Mouse (Mus musculus): ENCODE results near the gene Rab36. TPM values are rescaled to one million over a fixed set of nuclear protein-coding genes. Genes with fewer than 3 reads are reported as not detected.
"Not testable (repeated sequence)": the region's sequence is repeated elsewhere in the genome, so short reads cannot be mapped to it uniquely, and the experiment has no call there.

Rab36 gene
- polyA plus RNA-seq, 1 experiment from 2014 or later: 13.7 TPM

DNA sequence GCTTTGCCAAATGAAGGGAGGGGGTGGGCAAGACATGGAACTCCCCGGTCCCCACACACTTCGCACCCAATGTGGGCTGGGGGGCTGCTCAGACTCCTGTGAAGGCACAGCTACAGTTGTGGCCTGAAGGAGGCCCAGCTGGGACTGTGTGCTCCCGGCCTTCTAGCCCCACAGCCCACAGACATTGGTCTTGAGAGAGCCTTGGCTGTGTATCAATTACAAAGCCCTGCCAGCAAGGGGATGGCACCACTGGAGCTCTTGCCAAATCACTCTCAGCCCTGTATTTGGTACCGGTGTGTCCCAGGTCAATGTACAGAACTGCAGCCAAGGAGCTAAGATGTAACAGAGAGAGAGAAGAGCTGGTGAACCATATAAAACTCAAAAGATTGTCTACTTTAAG lies 20.4 kb upstream of the Rab36 start:
- Histone ChIP-seq H3K4me1 (0 out of 2 replicates have a peak, but pooled peaks cover 6% of the 10 kb centered on the region), H3K4me2 (replicated peaks) (no peak overlapping the region), H3K27me3 (no peaks in the 10 kb centered on the region), H3K9ac (replicated peaks) (no peak overlapping the region), H3K27ac (replicated peaks) (no peak overlapping the region), H3K4me3 (no peak overlapping the region), H3K36me3 (no peaks in the 10 kb centered on the region), H3K9me3 (no peaks in the 10 kb centered on the region)
- 65% methylated on average over 4 of the region's 4 CpGs for WGBS
- no peak for ATAC-seq (replicated peaks)

DNA sequence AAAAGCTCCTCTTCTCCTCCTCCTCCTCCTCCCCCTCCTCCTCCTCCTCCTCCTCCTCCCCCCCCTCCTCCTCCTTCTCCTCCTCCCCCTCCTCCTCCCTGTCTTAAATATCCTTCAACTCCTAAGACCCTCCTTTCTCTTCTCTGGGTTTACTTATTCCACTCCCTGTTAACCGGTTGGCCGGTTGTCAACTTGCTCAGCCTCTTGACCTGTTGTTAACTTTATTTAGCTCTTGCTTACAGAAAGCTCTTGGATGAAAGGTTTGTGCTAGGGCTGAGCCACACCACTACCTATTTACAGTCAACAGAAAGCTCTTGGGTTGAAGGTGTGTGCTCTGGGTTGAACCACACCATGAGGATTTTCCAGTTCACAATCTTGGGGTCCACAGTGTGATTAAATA lies 16.6 kb upstream of the Rab36 start:
- no peaks in the 10 kb centered on the region for H3K9me3 ChIP-seq
- no peak overlapping the region for H3K4me2 ChIP-seq (replicated peaks)
- no peak overlapping the region for H3K4me3 ChIP-seq
- 0 out of 2 replicates have a peak, but pooled peaks cover 3% of the 10 kb centered on the region for H3K4me1 ChIP-seq
- H3K27me3 ChIP-seq: no peaks in the 10 kb centered on the region
- H3K9ac ChIP-seq (replicated peaks): no peak overlapping the region
- WGBS: 70% methylated on average over 2 of the region's 2 CpGs
- ATAC-seq (replicated peaks): no peak
- no peaks in the 10 kb centered on the region for H3K36me3 ChIP-seq
- H3K27ac ChIP-seq (replicated peaks): no peak overlapping the region

DNA sequence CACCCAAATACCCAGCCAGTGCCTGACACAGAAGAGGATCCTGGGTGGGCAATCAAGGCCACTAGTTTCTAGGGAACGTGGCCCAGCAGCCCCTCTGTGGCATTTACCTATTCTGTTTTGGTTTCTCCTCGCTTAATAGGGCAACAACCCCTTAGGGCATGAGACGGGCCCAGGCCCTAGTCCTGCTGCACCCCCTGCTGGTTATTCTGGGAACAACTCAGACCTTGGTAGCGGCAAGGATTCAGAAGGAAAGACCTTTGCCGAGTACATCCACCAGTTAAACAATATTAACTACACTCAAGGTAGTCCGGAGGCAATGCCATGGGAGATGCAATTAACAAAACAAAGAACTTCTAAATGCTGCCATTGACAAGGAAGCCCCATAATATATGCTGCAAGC lies 15.7 kb upstream of the Rab36 start:
- Histone ChIP-seq H3K4me1 (0 out of 2 replicates have a peak, but pooled peaks cover 3% of the 10 kb centered on the region), H3K36me3 (no peaks in the 10 kb centered on the region), H3K27ac (replicated peaks) (no peak overlapping the region), H3K4me2 (replicated peaks) (no peak overlapping the region), H3K27me3 (no peaks in the 10 kb centered on the region), H3K9me3 (no peaks in the 10 kb centered on the region), H3K9ac (replicated peaks) (no peak overlapping the region), H3K4me3 (no peak overlapping the region)
- ATAC-seq (replicated peaks): peak; percentile 42
- 10% methylated on average over 6 of the region's 6 CpGs for WGBS

DNA sequence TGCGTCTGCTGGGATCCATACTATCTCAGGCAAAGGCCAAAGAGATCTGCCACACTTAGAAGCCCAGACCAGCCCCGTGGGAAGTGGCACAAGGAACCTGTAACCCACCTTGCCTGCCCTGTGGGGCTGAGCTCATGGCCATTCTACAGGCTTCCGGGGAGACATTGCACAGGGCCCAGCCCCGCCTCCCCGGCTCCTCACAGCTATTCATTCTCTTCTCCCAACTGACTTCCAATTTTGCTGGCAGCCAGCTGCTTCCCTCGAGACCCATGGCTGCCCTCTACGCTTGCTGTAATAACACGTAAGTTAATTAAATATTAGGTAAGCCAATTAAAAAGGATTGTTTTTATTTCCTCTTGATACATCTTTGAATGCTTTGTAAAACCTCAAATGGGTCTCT lies 10.4 kb upstream of the Rab36 start:
- Histone ChIP-seq H3K9me3 (no peaks in the 10 kb centered on the region), H3K27me3 (no peaks in the 10 kb centered on the region), H3K4me3 (no peak overlapping the region), H3K4me2 (replicated peaks) (no peak overlapping the region), H3K4me1 (no peaks in the 10 kb centered on the region), H3K36me3 (no peaks in the 10 kb centered on the region), H3K9ac (replicated peaks) (no peak overlapping the region), H3K27ac (replicated peaks) (no peak overlapping the region)
- WGBS: 44% methylated on average over 8 of the region's 8 CpGs
- 0 out of 2 replicates have a peak, but pooled peaks have one; percentile 28 for ATAC-seq (replicated peaks)

DNA sequence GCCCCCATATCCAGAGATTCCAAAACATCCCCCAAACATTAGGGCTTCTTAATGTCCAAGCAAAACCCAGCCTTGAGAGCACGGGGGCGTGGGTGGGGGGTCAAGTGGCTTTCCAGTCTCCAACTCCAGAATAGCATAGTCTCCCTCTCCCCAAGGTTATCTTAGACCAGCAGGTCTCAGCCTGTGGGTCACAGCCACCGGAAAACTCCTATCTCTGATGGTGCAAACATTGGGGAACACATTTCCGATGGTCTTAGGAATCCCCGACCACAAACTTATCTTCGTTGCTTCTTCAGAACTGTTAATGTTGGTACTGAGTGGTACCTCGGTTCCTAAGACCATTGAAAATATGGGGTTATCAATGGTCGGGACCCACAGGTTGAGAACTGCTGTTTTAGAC lies 8.1 kb upstream of the Rab36 start:
- Histone ChIP-seq H3K4me2 (replicated peaks) (no peak overlapping the region), H3K36me3 (no peaks in the 10 kb centered on the region), H3K27ac (replicated peaks) (no peak overlapping the region), H3K9me3 (no peaks in the 10 kb centered on the region), H3K9ac (replicated peaks) (no peak overlapping the region), H3K4me1 (peaks cover 14% of the 10 kb centered on the region), H3K4me3 (no peak overlapping the region), H3K27me3 (no peaks in the 10 kb centered on the region)
- ATAC-seq (replicated peaks): no peak
- 90% methylated on average over 8 of the region's 8 CpGs for WGBS

DNA sequence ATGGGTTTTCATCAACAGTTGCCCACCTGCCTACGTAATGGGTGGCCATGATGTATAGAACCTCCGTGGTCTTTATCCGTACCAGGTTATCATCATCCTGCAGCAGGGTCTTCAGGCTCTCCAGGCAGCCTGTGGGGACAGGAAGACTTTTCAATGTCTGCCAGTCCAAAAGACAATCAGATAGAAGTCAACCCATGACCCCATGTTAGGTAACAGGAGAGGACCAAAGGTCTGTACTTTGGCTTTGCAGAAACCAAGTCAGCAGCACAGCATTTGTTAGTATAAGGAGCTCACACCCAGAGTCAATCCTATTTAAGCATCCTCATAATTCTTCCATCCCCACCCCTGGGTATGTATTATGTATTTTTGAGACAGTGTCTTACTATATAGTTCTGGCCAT lies 7.2 kb upstream of the Rab36 start:
- H3K4me3 ChIP-seq: no peak overlapping the region
- 98% methylated on average over 3 of the region's 3 CpGs for WGBS
- H3K9ac ChIP-seq (replicated peaks): no peak overlapping the region
- H3K27me3 ChIP-seq: no peaks in the 10 kb centered on the region
- H3K4me1 ChIP-seq: peaks cover 14% of the 10 kb centered on the region
- no peak for ATAC-seq (replicated peaks)
- H3K4me2 ChIP-seq (replicated peaks): no peak overlapping the region
- H3K9me3 ChIP-seq: no peaks in the 10 kb centered on the region
- H3K27ac ChIP-seq (replicated peaks): no peak overlapping the region
- no peaks in the 10 kb centered on the region for H3K36me3 ChIP-seq

DNA sequence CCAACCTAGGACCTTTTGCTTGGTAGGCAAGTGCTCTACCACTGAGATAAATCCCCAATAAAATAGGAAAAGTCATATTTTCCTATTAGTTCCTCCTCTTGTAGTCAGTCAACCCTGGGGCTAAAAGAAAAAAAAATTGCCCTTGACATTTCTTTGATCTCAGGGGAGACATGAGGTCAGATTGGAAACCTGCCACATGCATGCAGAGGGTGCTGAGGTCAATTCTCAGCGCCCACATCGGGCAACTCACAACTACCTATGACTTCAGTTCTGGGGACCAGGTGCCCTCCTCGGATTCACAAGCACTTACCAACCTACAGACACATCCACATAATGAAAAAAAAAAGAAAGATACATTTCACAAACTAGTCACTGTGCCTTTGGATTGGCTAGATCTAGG lies 6.6 kb upstream of the Rab36 start:
- no peak for ATAC-seq (replicated peaks)
- Histone ChIP-seq H3K4me2 (replicated peaks) (no peak overlapping the region), H3K4me3 (no peak overlapping the region), H3K9me3 (no peaks in the 10 kb centered on the region), H3K27ac (replicated peaks) (no peak overlapping the region), H3K9ac (replicated peaks) (no peak overlapping the region), H3K4me1 (peaks cover 14% of the 10 kb centered on the region), H3K36me3 (no peaks in the 10 kb centered on the region), H3K27me3 (no peaks in the 10 kb centered on the region)
- WGBS: 90% methylated on average over 3 of the region's 3 CpGs

DNA sequence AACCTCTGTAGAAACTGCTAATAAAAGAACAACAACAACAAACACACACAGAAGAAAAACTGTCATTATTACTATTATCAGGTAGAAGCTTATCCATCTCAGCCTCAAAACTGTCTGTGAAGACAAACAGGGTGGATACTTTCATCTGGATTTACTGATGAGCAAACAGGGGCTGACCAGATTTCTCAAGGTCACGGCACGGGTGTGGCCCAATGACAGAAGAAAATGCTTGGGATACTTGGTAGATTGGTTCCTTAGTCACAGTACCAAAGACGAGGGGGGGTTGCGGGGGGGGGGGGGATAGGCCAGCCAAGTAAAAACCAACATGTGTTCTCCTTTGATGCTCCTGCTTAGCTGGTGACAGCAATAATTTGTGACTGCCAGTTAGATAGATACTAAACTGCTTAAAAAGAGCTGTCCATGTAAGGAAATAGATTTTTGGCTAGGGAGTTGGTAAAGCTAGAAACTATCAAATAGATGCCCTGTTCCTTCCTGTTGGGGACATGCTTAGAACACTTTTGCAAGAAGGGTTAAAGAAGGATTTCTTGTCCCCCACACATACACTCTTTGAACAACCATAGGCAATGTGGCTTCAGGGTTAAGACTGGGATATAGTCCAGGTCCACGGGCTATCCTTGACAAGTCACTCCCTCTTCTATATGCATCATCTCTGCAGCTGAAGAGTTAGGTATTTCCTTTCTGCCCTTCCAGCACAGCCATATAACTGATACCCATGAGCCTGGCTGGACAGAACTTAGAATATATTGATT lies 5.3 kb upstream of the Rab36 start:
- Histone ChIP-seq H3K4me3 (no peak overlapping the region), H3K4me2 (replicated peaks) (no peak overlapping the region), H3K4me1 (peaks cover 19% of the 10 kb centered on the region), H3K27ac (replicated peaks) (no peak overlapping the region), H3K9ac (replicated peaks) (no peak overlapping the region), H3K9me3 (no peaks in the 10 kb centered on the region), H3K27me3 (no peaks in the 10 kb centered on the region), H3K36me3 (no peaks in the 10 kb centered on the region)
- ATAC-seq (replicated peaks): no peak
- 86% methylated on average over 5 of the region's 5 CpGs for WGBS

DNA sequence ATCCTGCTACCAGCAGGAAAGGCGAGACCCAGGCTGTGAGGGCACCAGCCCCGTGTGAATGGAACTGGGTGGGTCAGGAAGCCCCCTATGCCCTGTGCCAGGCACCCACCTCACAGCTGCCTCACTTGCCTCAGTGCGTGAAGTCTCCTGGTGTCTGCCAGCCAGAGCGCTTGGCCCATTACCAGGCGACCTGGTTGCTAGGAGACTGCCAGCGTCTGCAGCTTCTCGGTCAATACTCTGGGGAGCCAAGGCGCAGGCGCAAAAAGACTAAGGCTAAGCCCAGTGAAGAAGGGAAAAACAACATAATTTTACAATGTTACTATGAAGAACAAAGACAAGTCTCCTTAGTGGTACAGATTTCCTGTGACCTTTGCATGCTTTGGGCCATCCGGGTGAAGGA lies 4.5 kb upstream of the Rab36 start, which contains the start of gene Rsph14:
Gene Rsph14, minus strand, starts transcription at position 192 of the 400 bp plus-strand sequence.
- ATAC-seq (replicated peaks): peak; percentile 70
- 9% methylated on average over 10 of the region's 10 CpGs for WGBS
- Histone ChIP-seq H3K36me3 (no peaks in the 10 kb centered on the region), H3K4me3 (no peak within 1 kb of the TSS), H3K4me2 (replicated peaks) (peak within 1 kb of the TSS; percentile 32), H3K4me1 (peaks cover 26% of the 10 kb centered on the region), H3K27me3 (no peaks in the 10 kb centered on the region), H3K9me3 (no peaks in the 10 kb centered on the region), H3K9ac (replicated peaks) (no peak within 1 kb of the TSS), H3K27ac (replicated peaks) (peak within 1 kb of the TSS; percentile 64)

DNA sequence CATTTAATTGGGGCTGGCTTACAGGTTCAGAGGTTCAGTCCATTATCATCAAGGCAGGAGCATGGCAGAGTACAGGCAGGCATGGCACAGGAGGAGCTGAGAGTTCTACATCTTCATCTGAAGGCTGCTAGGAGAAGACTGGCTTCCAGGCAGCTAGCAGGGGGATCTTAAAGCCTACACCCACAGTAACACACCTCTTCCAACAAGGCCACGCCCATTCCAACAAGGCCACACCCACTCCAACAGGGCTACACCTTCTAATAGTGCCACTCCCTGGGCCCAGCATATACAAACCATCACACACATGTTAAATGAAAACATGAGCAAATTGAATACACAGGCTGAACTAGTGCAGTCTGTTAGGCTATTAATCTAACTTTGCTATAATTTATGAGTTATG lies 5.2 kb downstream of the Rab36 start:
- H3K9ac ChIP-seq (replicated peaks); H3K9me3 ChIP-seq; H3K4me1 ChIP-seq; H3K36me3 ChIP-seq; H3K4me3 ChIP-seq; H3K27me3 ChIP-seq; H3K4me2 ChIP-seq (replicated peaks); ATAC-seq (replicated peaks); H3K27ac ChIP-seq (replicated peaks): not testable (repeated sequence)
- WGBS: 13% methylated on average over 1 of the region's 1 CpGs

DNA sequence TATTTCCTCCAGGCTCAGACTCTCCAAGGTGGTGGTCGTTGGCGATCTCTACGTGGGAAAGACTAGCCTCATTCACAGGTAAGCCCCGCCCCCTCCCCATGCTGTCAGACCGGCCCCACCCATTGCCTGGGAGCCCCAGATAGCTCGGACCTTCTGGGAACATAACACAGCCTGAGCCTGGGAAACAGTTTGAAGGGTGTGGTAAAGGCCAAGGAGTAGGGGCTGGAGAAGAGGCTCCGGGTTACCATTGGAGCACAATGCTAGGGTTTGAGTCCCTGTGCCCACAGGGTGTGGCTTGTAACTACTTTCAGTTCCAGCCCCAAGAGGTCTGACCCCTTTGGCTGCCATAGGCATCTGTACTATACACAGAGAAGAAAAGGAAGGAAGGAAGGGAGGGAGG lies 7.6 kb downstream of the Rab36 start:
- no peaks in the 10 kb centered on the region for H3K27me3 ChIP-seq
- ATAC-seq (replicated peaks): no peak
- no peaks in the 10 kb centered on the region for H3K9me3 ChIP-seq
- no peak overlapping the region for H3K27ac ChIP-seq (replicated peaks)
- no peak overlapping the region for H3K4me3 ChIP-seq
- no peak overlapping the region for H3K9ac ChIP-seq (replicated peaks)
- 46% methylated on average over 7 of the region's 7 CpGs for WGBS
- no peaks in the 10 kb centered on the region for H3K36me3 ChIP-seq
- no peak overlapping the region for H3K4me2 ChIP-seq (replicated peaks)
- no peaks in the 10 kb centered on the region for H3K4me1 ChIP-seq

DNA sequence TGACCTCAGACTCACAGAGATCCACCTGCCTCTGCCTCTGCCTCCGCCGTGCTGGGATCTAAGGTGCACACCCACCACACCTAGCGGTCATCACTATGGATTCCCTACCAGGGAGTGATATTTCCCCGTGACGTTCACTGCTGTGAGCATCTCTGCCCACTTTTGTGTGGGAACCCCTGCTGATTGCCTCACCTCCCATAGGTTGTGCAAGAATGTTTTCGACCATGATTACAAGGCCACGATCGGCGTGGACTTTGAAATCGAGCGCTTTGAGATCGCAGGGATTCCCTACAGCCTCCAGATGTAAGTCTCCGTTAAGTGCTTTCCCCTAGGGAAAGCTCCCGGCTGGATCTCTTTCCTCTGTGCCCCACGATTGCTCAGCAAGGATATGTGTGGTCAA lies 9.0 kb downstream of the Rab36 start:
- 92% methylated on average over 15 of the region's 15 CpGs for WGBS
- Histone ChIP-seq H3K4me1 (no peaks in the 10 kb centered on the region), H3K36me3 (no peaks in the 10 kb centered on the region), H3K4me3 (no peak overlapping the region), H3K9ac (replicated peaks) (no peak overlapping the region), H3K27ac (replicated peaks) (no peak overlapping the region), H3K9me3 (no peaks in the 10 kb centered on the region), H3K27me3 (no peaks in the 10 kb centered on the region), H3K4me2 (replicated peaks) (no peak overlapping the region)
- no peak for ATAC-seq (replicated peaks)

DNA sequence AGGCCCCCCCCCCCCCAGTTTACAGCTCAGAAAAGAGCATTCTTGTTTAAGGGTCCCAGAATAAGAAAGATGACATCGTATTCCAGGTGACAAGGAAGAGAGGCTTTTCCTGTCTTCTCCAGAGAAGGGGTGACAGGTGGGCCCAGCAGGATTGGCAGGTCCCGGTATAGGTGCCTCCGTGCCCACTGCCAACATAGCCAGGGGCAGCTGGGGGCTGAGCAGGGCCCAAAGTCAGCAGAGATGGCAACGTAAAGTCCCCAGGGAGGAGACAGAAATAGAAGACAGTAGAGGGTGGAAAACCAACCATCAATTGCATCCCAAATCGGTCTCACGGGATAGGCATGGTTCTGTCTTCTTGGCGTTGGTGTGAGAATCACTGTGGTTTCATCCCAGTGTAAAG lies 11.9 kb downstream of the Rab36 start:
- no peaks in the 10 kb centered on the region for H3K4me1 ChIP-seq
- no peak overlapping the region for H3K9ac ChIP-seq (replicated peaks)
- ATAC-seq (replicated peaks): no peak
- H3K4me2 ChIP-seq (replicated peaks): no peak overlapping the region
- no peaks in the 10 kb centered on the region for H3K27me3 ChIP-seq
- no peak overlapping the region for H3K4me3 ChIP-seq
- 92% methylated on average over 7 of the region's 7 CpGs for WGBS
- no peaks in the 10 kb centered on the region for H3K9me3 ChIP-seq
- H3K36me3 ChIP-seq: no peaks in the 10 kb centered on the region
- H3K27ac ChIP-seq (replicated peaks): no peak overlapping the region
